Mouse (Mus musculus) lung, postnatal 0 days (tissue): ENCODE measurements around the gene App.

ENCODE experiments used
- CTCF ChIP-seq: IDR thresholded peaks from 2 replicates; pipeline ENCODE4 v1.5.1; 2016; ENCODE audit warnings: antibody characterized with exemption, mild to moderate bottlenecking
- EP300 ChIP-seq: IDR thresholded peaks from 2 replicates; pipeline ENCODE4 v1.6.1; 2016; ENCODE audit warnings: antibody characterized with exemption, mild to moderate bottlenecking, control low read depth

GRCm38 (mm10) chr16:84963960-84964359, 209.6 kb downstream of the App start:
- TF ChIP-seq CTCF, result no peak
- no peak for TF ChIP-seq EP300
